Mouse (Mus musculus): ENCODE measurements around the gene Kcnip1. TPM values are rescaled to one million over a fixed set of nuclear protein-coding genes. Genes with fewer than 3 reads are reported as not detected.

The Kcnip1 gene
- polyA plus RNA-seq, 1 experiment: 4.4 TPM

DNA sequence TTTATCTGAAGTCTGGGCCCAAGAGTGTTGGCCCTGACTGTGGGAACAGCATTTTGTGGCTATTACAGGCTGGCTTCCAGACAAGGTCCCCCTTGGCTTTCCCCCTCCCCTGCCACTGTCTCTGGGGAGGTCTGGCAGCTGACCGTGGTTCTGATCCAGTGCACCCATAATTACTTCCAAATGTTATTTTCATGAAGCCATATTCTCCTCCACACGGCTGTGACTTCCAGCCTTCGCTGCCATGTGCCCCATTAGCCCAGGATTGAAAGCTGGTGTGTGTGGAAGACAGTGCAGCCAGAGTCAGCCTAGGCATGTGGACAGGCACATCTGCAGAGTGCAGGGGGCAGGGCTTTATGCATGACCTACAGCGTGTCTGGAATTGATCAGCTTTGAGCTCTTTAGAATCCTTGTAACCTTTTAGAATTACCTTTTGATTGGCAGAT is 240.5 kb downstream of the Kcnip1 start:
- DNase-seq (ENCODE audit: low read depth): no peak

- DNase-seq (ENCODE audit: low read depth): no peak
Observed at GRCm38 (mm10) chr11:33751503-33751902, 241.4 kb downstream of the Kcnip1 start.

DNA sequence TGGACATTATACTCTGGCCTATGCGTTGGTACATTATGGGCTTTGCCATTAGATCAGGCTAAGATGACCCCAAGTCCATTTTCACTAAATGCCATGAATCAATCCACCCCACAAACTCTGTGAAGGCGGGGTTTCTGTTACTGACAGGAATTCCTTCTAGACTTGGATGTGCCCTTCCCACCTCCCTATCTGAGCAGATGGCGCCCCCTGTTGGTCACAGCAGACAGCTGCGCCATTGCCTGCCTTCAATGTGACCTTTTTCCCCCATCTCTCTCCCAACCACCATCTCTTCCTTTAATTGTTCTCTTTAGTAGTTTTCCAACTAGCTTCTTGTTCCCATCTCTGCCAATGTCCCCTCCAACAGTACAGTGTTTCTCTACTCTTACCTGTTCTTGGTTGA is 243.0 kb downstream of the Kcnip1 start:
- no peak for DNase-seq (ENCODE audit: low read depth)

GRCm38 (mm10) chr11:33749408-33749807 is 243.5 kb downstream of the Kcnip1 start:
- DNase-seq (ENCODE audit: low read depth): no peak

DNA sequence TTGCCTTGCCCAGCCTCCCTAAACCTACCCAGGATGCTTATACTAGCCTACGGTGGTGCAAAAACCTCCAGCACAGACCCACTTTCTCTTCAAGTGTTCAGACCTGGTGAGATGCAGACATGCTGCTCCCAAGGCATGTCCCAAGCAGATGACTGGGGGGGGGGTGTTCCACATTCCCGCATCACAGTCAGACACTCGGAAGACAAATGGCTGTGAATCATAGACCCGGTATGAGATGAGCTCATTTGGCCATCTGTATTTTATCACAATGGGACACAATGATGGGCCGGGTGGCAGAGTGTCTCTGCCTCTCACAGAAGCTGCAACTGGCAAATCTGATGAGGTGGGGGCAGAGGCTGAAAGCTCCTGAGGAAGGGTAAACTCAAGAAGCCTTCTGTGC is 244.2 kb downstream of the Kcnip1 start:
- no peak for DNase-seq (ENCODE audit: low read depth)

- DNase-seq (ENCODE audit: low read depth): no peak
Observed at GRCm38 (mm10) chr11:33747402-33747955, 245.5 kb downstream of the Kcnip1 start.

DNA sequence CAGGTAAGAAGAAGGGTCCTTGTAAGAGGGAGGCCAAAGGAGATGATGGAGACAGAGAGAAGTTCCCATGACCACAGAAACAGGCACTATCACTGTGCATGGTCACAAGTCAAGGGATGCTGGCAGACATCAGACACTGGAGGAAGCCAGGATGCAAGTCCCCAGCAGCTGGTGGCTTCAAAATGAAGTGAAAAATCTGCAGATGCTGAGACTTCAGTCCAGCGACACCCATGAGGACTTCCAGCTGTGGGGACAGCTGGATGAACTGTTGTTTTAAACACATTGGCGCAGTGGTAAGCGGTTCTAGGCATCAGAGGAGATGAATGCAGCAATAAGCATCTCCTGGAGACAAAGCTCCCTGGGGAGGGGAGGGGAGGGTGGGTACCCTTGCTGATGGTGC is 246.6 kb downstream of the Kcnip1 start:
- DNase-seq (ENCODE audit: low read depth): no peak

GRCm38 (mm10) chr11:33745821-33746329 is 247.1 kb downstream of the Kcnip1 start:
- no peak for DNase-seq (ENCODE audit: low read depth)

GRCm38 (mm10) chr11:33744429-33744828 is 248.5 kb downstream of the Kcnip1 start:
- DNase-seq (ENCODE audit: low read depth): no peak

GRCm38 (mm10) chr11:33740187-33740586 is 252.8 kb downstream of the Kcnip1 start:
- DNase-seq (ENCODE audit: low read depth): no peak

GRCm38 (mm10) chr11:33736426-33736825 is 256.5 kb downstream of the Kcnip1 start:
- DNase-seq (ENCODE audit: low read depth): no peak

- DNase-seq (ENCODE audit: low read depth): no peak
Observed at GRCm38 (mm10) chr11:33733269-33733668, 259.7 kb downstream of the Kcnip1 start.

DNA sequence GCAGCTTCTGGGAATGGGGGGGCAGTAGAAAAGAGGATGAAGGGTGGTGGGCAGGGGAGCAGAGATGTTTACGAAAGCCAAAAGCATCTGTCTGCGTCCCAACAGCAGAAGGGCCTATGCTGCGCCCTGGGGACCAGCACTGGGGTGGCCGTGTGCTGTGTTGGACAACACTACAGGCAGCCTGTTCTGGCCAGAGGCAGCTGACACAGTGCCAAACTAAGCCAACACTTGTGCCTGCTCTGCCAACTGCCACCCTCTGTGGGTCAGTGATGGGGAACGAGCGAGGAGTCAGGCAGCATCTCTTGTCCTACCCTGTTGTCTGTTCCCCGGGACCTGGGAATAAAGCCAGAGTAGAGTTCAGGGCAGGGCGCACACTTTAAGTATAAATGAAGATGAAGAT is 260.6 kb downstream of the Kcnip1 start:
- DNase-seq (ENCODE audit: low read depth): no peak

DNA sequence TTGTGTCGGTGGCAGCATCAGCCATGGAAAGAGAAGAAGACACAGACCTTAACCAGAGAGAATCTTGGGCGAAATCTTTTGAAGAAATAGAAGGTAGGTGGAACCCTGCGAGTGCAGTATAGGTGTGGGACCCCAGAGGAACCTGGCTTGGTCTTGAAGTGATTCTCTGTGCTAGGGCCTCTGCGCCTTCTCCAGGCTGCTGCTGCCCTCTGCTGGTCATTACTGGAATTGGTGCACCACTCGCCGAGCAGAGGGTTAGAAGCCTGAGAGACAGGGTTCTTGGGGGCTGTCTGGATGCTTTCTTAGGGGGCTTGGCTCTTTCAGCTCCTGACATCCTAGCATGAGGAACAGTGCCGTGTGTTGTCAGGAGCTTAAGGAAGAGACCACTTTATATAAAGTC is 271.7 kb downstream of the Kcnip1 start:
- no peak for DNase-seq (ENCODE audit: low read depth)

DNA sequence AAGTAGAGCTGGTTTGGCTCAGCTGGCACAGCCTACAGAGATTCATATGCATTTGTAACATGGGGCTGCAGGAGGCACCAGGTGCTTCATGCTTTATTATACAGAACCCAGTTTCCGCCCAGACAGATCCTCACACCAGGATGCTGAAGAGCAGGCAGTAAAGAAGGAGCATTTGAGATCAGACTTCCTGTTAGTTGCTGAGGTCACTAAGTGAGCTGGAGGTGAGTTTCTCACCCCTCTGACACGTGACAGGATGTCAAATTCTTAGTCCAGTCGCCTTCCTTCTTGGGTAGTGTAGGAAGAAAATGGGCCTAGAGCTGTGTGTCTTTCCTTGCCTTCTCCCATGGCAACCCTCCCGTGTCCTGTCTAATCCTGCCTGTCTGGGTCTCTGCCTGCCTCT is 286.2 kb downstream of the Kcnip1 start:
- no peak for DNase-seq (ENCODE audit: low read depth)

DNA sequence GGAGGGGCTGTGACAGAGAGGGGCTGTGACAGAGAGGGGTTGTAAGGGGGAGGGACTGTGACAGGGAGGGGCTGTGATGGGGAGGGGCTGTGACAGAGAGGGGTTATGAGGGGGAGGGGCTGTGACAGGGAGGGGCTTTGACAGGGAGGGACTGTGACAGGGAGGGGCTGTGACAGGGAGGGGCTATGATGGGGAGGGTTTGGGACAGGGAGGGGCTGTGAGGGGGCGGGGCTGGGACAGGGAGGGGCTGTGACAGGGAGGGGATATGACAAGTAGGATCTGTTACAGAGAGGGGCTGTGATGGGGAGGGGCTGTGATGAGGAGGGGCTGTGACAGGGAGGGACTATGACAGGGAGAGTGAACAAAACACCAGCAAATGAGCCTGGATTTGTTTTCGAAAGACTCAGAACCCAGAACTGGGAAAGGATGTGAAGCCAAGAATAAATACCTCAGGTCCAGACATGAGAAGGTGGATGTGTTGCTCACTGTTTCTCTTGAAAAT is 290.9 kb downstream of the Kcnip1 start:
- DNase-seq (ENCODE audit: low read depth): no peak

GRCm38 (mm10) chr11:33701236-33701957 is 291.6 kb downstream of the Kcnip1 start:
- no peak for DNase-seq (ENCODE audit: low read depth)

DNA sequence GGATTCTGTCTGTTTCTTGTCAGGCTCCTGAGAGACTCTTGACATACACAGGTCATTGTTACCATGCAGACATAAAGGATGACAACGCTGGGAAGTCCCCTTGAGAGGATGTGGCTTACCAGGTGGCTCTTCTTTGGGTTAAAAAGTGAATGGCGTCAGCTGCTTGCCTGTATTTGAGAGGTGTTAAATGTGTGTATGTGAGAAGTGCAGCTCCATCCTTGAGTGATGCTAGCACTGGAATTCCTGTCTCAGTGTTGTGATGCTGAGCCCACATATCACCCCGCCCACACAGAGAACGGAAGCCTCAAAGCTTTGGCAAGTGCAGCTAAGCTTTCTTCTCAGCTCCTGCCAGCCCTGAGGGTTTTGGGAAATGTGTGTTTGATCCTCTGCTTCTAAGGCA is 292.2 kb downstream of the Kcnip1 start:
- DNase-seq (ENCODE audit: low read depth): no peak

DNA sequence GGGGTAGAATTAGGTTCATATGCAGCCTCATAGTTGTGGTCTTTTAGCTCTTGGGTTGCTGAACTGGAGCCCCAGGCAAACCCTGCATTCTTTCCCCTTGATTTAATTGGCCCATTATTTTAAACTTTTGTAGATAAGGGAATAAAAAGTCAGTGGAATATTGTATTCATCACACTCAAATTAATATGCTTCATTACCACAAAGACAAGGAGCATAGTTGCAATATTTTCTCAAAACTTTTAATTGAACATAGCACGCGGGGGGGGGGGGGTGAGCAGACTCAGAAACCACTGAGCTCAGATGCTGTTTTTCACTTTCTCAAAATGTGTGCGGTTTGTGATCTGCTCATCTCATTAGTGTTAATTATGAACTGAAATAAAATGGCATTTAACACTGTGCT is 302.8 kb downstream of the Kcnip1 start:
- DNase-seq (ENCODE audit: low read depth): no peak

GRCm38 (mm10) chr11:33685904-33686303 is 307.0 kb downstream of the Kcnip1 start:
- no peak for DNase-seq (ENCODE audit: low read depth)

DNA sequence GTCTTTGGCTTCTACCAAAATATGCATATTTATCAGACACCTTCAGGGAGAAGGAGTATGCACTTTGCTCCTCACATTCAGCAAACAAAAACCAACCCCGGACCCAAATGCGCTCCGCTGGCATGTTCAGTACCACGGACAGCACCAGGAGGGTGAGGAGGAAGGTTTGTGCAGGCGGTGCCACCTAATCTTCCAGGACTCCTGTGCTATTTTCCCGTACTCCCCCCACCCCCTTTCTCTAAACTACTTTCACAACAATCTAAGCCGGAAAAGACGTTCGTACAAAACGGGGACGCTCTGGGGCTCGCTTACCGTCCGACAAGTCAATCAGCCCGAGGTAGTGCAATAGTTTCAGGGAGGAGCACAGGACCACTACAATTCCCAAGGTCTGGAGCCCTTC is 312.8 kb downstream of the Kcnip1 start:
- DNase-seq (ENCODE audit: low read depth): no peak

DNA sequence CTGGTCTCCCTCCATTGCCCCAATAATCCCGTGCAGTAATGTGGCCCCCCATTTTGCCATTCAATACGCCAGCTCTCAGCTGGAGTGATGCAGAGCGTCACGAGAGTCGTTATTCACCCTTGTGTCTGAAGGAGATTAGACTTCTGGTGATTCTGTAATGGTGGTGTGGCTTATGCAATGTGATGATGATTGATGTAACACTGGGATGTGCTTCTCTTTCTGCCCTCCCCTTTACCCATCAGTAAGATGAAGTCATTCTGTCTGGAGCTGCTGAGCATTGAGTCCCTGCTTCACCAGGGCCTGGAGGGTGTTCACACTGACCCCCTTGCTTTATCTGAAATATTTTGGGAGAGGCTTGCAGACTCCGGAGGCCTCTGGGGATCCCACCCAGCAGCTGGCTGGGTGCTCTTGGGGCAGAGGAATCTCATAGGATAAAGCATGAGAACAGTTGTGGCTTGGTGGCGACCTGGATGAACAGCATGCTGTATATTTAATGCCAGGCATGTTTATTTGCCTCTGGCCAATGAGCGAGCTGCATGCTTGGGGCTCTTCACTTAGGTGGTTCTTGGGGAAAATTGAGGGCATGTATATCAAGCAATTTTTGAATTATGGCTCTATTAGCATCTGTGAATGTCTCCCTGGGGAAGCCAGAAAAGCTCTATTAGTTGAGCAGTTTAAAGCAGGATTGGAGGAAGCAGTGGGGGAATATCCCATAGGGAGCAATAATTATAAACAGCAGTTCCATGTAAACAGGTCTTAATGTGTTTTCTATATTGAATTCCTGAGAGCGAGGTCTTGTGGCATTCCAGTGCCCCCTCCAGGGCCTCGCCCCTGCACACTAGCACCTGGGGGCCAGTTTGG is 322.6 kb downstream of the Kcnip1 start:
- no peak for DNase-seq (ENCODE audit: low read depth)

All from gonadal fat pad, adult 2 months (tissue).